Mouse (Mus musculus): ENCODE data around the gene Lgr4. TPM values are rescaled to one million over a fixed set of nuclear protein-coding genes. Genes with fewer than 3 reads are reported as not detected.

Gene Lgr4
- polyA plus RNA-seq, 1 experiment from 2014 or later, result 11.6 TPM

GRCm38 (mm10) chr2:110017087-110017486 lies 99.6 kb downstream of the Lgr4 start:
- WGBS, result 44% methylated on average over 7 of the region's 7 CpGs
- ATAC-seq (ENCODE audit: low FRiP score, low TSS enrichment), result peak; percentile 34; the same call in 1 of the 2 replicates
- peak overlapping the region; percentile 88 for H3K27ac ChIP-seq (replicated peaks; ENCODE audit: low read depth, low read length)

GRCm38 (mm10) chr2:110017616-110018505 lies 100.4 kb downstream of the Lgr4 start, which contains the start of gene Ccdc34:
TSS of gene Ccdc34 (plus strand) at chr2:110017817.
- peak within 1 kb of the TSS; percentile 88 for H3K9ac ChIP-seq (replicated peaks; ENCODE audit: low read length)
- ATAC-seq (ENCODE audit: low FRiP score, low TSS enrichment), result peak; percentile 100
- H3K27ac ChIP-seq (replicated peaks; ENCODE audit: low read depth, low read length), result peak within 1 kb of the TSS; percentile 88
- peak; percentile 99 for DNase-seq
- peak within 1 kb of the TSS; percentile 78 for H3K4me2 ChIP-seq (ENCODE audit: low read length)
- peaks cover 11% of the 10 kb centered on the region; the same call in 1 of the 2 replicates for H3K36me3 ChIP-seq (ENCODE audit: control insufficient read depth, insufficient read depth, low read length)
- WGBS, result under 1% methylated on average over 55 of the region's 55 CpGs
- H3K9me3 ChIP-seq (ENCODE audit: control insufficient read depth, low read length), result no peaks in the 10 kb centered on the region
- H3K27me3 ChIP-seq (ENCODE audit: control insufficient read depth, insufficient read depth, low read length), result no peaks in the 10 kb centered on the region
- peak within 1 kb of the TSS; percentile 88 for H3K4me3 ChIP-seq (replicated peaks; ENCODE audit: low read depth, low read length)
- H3K4me1 ChIP-seq (ENCODE audit: control insufficient read depth, insufficient read depth, low read length), result peaks cover 21% of the 10 kb centered on the region

More at GRCm38 (mm10) chr2:110017087-110017486, 99.6 kb downstream of the Lgr4 start:
- no peaks in the 10 kb centered on the region for H3K27me3 ChIP-seq (ENCODE audit: control insufficient read depth, insufficient read depth, low read length)
- DNase-seq, result peak; percentile 11
- peaks cover 21% of the 10 kb centered on the region for H3K4me1 ChIP-seq (ENCODE audit: control insufficient read depth, insufficient read depth, low read length)
- H3K36me3 ChIP-seq (ENCODE audit: control insufficient read depth, insufficient read depth, low read length), result peaks cover 10% of the 10 kb centered on the region; the same call in 1 of the 2 replicates
- H3K9ac ChIP-seq (replicated peaks; ENCODE audit: low read length), result peak overlapping the region; percentile 88
- H3K4me2 ChIP-seq (ENCODE audit: low read length), result peak overlapping the region; percentile 78
- no peaks in the 10 kb centered on the region for H3K9me3 ChIP-seq (ENCODE audit: control insufficient read depth, low read length)
- H3K4me3 ChIP-seq (replicated peaks; ENCODE audit: low read depth, low read length), result peak overlapping the region; percentile 88

GRCm38 (mm10) chr2:110019656-110020055 lies 102.2 kb downstream of the Lgr4 start:
- no peak overlapping the region for H3K4me3 ChIP-seq (replicated peaks; ENCODE audit: low read depth, low read length)
- WGBS, result 84% methylated on average over 4 of the region's 4 CpGs
- H3K4me1 ChIP-seq (ENCODE audit: control insufficient read depth, insufficient read depth, low read length), result peaks cover 21% of the 10 kb centered on the region
- H3K27me3 ChIP-seq (ENCODE audit: control insufficient read depth, insufficient read depth, low read length), result no peaks in the 10 kb centered on the region
- H3K9ac ChIP-seq (replicated peaks; ENCODE audit: low read length), result no peak overlapping the region
- DNase-seq (no peak), ATAC-seq (ENCODE audit: low FRiP score, low TSS enrichment) (no peak)
- peak overlapping the region; percentile 78 for H3K4me2 ChIP-seq (ENCODE audit: low read length)
- no peak overlapping the region for H3K27ac ChIP-seq (replicated peaks; ENCODE audit: low read depth, low read length)
- H3K36me3 ChIP-seq (ENCODE audit: control insufficient read depth, insufficient read depth, low read length), result peaks cover 14% of the 10 kb centered on the region; the same call in 1 of the 2 replicates
- H3K9me3 ChIP-seq (ENCODE audit: control insufficient read depth, low read length), result no peaks in the 10 kb centered on the region

- no peak for DNase-seq
- Histone ChIP-seq H3K9me3 (ENCODE audit: control insufficient read depth, low read length) (no peaks in the 10 kb centered on the region), H3K27ac (replicated peaks; ENCODE audit: low read depth, low read length) (no peak overlapping the region), H3K4me3 (replicated peaks; ENCODE audit: low read depth, low read length) (no peak overlapping the region), H3K27me3 (ENCODE audit: control insufficient read depth, insufficient read depth, low read length) (no peaks in the 10 kb centered on the region), H3K36me3 (ENCODE audit: control insufficient read depth, insufficient read depth, low read length) (peaks cover 14% of the 10 kb centered on the region; the same call in 1 of the 2 replicates), H3K4me1 (ENCODE audit: control insufficient read depth, insufficient read depth, low read length) (peaks cover 21% of the 10 kb centered on the region), H3K9ac (replicated peaks; ENCODE audit: low read length) (no peak overlapping the region), H3K4me2 (ENCODE audit: low read length) (no peak overlapping the region)
- ATAC-seq (ENCODE audit: low FRiP score, low TSS enrichment), result no peak
- 95% methylated on average over 1 of the region's 1 CpGs for WGBS
Measured at GRCm38 (mm10) chr2:110020430-110020829, 103.0 kb downstream of the Lgr4 start.

- ATAC-seq (ENCODE audit: low FRiP score, low TSS enrichment), result no peak
- Histone ChIP-seq H3K4me3 (replicated peaks; ENCODE audit: low read depth, low read length) (no peak overlapping the region), H3K27me3 (ENCODE audit: control insufficient read depth, insufficient read depth, low read length) (no peaks in the 10 kb centered on the region), H3K36me3 (ENCODE audit: control insufficient read depth, insufficient read depth, low read length) (peaks cover 10% of the 10 kb centered on the region), H3K4me1 (ENCODE audit: control insufficient read depth, insufficient read depth, low read length) (no peaks in the 10 kb centered on the region), H3K9ac (replicated peaks; ENCODE audit: low read length) (no peak overlapping the region), H3K4me2 (ENCODE audit: low read length) (no peak overlapping the region), H3K27ac (replicated peaks; ENCODE audit: low read depth, low read length) (no peak overlapping the region), H3K9me3 (ENCODE audit: control insufficient read depth, low read length) (no peaks in the 10 kb centered on the region)
- DNase-seq, result no peak
- 45% methylated on average over 4 of the region's 4 CpGs for WGBS
Measured at GRCm38 (mm10) chr2:110036265-110036664, 118.8 kb downstream of the Lgr4 start.

GRCm38 (mm10) chr2:110036665-110037064 lies 119.2 kb downstream of the Lgr4 start:
- peaks cover 10% of the 10 kb centered on the region for H3K36me3 ChIP-seq (ENCODE audit: control insufficient read depth, insufficient read depth, low read length)
- no peak overlapping the region for H3K4me2 ChIP-seq (ENCODE audit: low read length)

GRCm38 (mm10) chr2:110037221-110037620 lies 119.8 kb downstream of the Lgr4 start:
- H3K27ac ChIP-seq (replicated peaks; ENCODE audit: low read depth, low read length), result no peak overlapping the region
- H3K4me1 ChIP-seq (ENCODE audit: control insufficient read depth, insufficient read depth, low read length), result no peaks in the 10 kb centered on the region
- no peak for ATAC-seq (ENCODE audit: low FRiP score, low TSS enrichment)
- H3K9ac ChIP-seq (replicated peaks; ENCODE audit: low read length), result no peak overlapping the region
- H3K36me3 ChIP-seq (ENCODE audit: control insufficient read depth, insufficient read depth, low read length), result peaks cover 12% of the 10 kb centered on the region
- DNase-seq, result no peak
- H3K27me3 ChIP-seq (ENCODE audit: control insufficient read depth, insufficient read depth, low read length), result no peaks in the 10 kb centered on the region
- H3K4me3 ChIP-seq (replicated peaks; ENCODE audit: low read depth, low read length), result no peak overlapping the region
- no peak overlapping the region for H3K4me2 ChIP-seq (ENCODE audit: low read length)
- 93% methylated on average over 2 of the region's 2 CpGs for WGBS
- H3K9me3 ChIP-seq (ENCODE audit: control insufficient read depth, low read length), result no peaks in the 10 kb centered on the region

More at GRCm38 (mm10) chr2:110036665-110037064, 119.2 kb downstream of the Lgr4 start:
- Histone ChIP-seq H3K27me3 (ENCODE audit: control insufficient read depth, insufficient read depth, low read length) (no peaks in the 10 kb centered on the region), H3K9me3 (ENCODE audit: control insufficient read depth, low read length) (no peaks in the 10 kb centered on the region), H3K4me3 (replicated peaks; ENCODE audit: low read depth, low read length) (no peak overlapping the region), H3K9ac (replicated peaks; ENCODE audit: low read length) (no peak overlapping the region), H3K4me1 (ENCODE audit: control insufficient read depth, insufficient read depth, low read length) (no peaks in the 10 kb centered on the region), H3K27ac (replicated peaks; ENCODE audit: low read depth, low read length) (no peak overlapping the region)
- DNase-seq (no peak), ATAC-seq (ENCODE audit: low FRiP score, low TSS enrichment) (no peak)
- 80% methylated on average over 4 of the region's 4 CpGs for WGBS

GRCm38 (mm10) chr2:110038341-110038740 lies 120.9 kb downstream of the Lgr4 start:
- Histone ChIP-seq H3K9me3 (ENCODE audit: control insufficient read depth, low read length) (no peaks in the 10 kb centered on the region), H3K4me1 (ENCODE audit: control insufficient read depth, insufficient read depth, low read length) (no peaks in the 10 kb centered on the region), H3K36me3 (ENCODE audit: control insufficient read depth, insufficient read depth, low read length) (peaks cover 8% of the 10 kb centered on the region), H3K4me2 (ENCODE audit: low read length) (no peak overlapping the region), H3K27ac (replicated peaks; ENCODE audit: low read depth, low read length) (no peak overlapping the region), H3K4me3 (replicated peaks; ENCODE audit: low read depth, low read length) (no peak overlapping the region), H3K27me3 (ENCODE audit: control insufficient read depth, insufficient read depth, low read length) (no peaks in the 10 kb centered on the region), H3K9ac (replicated peaks; ENCODE audit: low read length) (no peak overlapping the region)
- DNase-seq (no peak), ATAC-seq (ENCODE audit: low FRiP score, low TSS enrichment) (no peak)
- WGBS, result 92% methylated on average over 5 of the region's 5 CpGs
